Mouse (Mus musculus) brain, embryonic 14.5 days (tissue): ENCODE measurements around the gene Nrcam.

Source experiments
- CTCF ChIP-seq: fragments of 200-500 bp; IDR thresholded peaks from 2 replicates; pipeline ENCODE4 v1.5.1; 2012; ENCODE audit warnings: inconsistent platforms, mild to moderate bottlenecking, moderate library complexity, borderline replicate concordance; ENCODE audit not compliant: insufficient read depth, insufficient read length; ENCODE audit errors: extremely low read depth
- POLR2A ChIP-seq: fragments of 200-500 bp; IDR thresholded peaks from 2 replicates; pipeline ENCODE4 v1.6.1; 2012; ENCODE audit warnings: mild to moderate bottlenecking, inconsistent platforms, borderline replicate concordance; ENCODE audit not compliant: poor library complexity, insufficient read depth, insufficient read length, severe bottlenecking; ENCODE audit errors: extremely low read depth

GRCm38 (mm10) chr12:44304012-44304411 lies 24.7 kb upstream of the Nrcam start:
- TF ChIP-seq CTCF (no peak), POLR2A (no peak)
